Mouse (Mus musculus): Measurements from ENCODE around the gene Ltbp4. TPM values are rescaled to one million over a fixed set of nuclear protein-coding genes. Genes with fewer than 3 reads are reported as not detected.
A peak's percentile ranks its signal among the peaks of the same experiment; 100 is the strongest.

Gene Ltbp4
- total RNA-seq, 2 experiments from 2014 or later, result 0.05 to 0.39 TPM

DNA sequence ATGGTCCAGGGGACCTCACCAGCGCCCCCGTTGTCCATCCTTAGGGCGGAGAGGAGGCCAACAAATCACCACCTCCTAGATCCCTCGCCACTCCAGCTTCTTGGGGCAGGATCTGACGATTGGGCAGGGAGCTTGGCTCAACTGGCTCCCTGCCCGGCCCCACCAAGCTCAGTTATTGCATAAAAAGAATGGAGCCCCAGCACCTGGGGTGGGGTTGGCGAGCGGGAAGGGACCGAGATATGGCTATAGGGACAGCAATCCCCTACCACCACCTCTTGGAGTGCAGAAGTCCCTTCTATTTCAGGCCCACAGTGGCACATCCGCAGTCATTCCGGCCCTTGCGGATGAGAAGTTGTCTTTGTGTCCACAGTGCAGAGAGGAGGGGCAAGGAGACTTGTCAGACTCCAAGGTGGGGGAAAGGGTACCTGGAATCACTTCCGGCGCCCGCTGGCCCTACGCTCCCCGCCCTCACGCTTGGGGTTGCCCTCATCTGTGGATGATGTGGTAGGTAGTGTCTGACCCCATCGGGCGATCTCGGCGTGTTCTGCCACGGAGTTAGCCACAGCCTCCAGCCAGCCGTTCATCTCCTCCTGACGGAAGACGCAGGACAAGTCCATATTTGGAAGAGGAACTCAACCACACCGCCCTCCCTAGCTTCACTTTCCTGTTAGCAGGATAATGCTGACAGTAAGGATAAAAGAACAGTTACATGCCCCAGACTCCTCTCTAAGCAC is 19.5 kb upstream of the Ltbp4 start, which contains the start of gene Gm20479:
Gm20479 (minus strand) TSS at position 559 of the 734 bp plus-strand sequence.
- ATAC-seq (replicated peaks; ENCODE audit: low FRiP score, low TSS enrichment, poor library complexity, severe bottlenecking), result no peak

DNA sequence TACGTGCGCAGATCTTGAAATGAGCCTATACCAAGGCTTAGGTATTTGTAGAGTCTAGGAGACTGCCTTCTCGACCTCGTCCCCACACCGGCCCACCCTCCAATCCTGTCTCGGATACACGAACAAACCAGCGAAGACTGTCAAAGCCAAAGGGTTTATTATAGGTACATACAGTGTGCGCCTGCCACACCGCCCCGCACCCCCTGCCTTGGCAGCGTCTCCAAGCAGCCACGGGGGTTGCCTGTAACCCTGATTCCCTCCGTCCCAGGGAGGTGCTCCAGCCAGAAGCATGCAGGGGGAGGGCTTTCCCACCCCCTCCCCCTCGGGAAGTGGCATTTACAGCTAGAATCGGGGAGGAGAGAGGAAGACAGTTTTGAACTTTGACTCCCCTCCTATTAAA is 18.8 kb upstream of the Ltbp4 start:
- ATAC-seq (replicated peaks; ENCODE audit: low FRiP score, low TSS enrichment, poor library complexity, severe bottlenecking), result peak; percentile 22

DNA sequence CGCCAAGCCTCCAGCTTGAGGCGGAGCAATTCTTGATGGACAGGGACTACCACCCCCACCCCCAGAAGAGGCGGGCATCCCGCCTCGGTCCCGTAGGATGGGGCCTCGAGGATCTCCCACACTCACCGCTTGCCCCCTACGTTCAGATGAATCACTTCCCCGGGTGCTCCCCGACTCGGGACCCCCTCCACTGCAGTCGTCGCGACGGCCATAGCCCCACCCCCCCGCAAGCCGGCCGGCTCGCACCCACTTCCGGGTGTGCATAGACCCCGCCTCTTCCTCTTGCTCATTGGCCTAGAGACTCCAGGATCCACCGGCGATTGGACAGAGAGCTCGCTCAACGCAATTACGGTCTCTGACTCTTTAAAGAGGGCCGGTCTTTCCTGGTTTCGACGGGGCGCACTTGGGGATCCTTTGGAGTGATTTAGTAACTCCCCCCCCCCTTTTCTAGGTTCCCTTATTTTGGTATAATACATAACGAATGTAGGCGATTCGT is 18.3 kb upstream of the Ltbp4 start, which contains the start of gene Shkbp1:
Shkbp1 (minus strand) TSS at position 275 of the 496 bp plus-strand sequence.
- peak; percentile 92 for ATAC-seq (replicated peaks; ENCODE audit: low FRiP score, low TSS enrichment, poor library complexity, severe bottlenecking)

DNA sequence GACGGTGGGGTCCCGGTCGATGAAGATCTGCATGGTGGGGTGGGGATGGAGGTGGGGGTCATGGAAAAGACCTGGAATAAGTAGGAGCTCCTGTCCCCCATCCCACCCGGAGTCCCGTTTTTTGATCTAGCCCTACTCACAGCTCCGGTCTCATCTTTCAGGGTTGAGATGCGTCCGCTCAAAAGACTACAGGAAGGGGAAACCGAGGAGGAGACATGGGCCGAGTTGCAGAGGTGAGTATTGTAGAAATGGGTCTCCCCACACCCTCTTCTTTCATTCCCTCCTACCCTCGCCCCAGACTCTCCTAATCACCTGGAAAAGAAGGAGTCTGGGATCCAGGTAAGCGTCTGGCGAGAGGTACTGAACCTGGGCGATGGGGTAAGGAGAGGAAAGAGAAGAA is 17.8 kb upstream of the Ltbp4 start:
- ATAC-seq (replicated peaks; ENCODE audit: low FRiP score, low TSS enrichment, poor library complexity, severe bottlenecking), result 0 out of 2 replicates have a peak, but pooled peaks have one; percentile 4

DNA sequence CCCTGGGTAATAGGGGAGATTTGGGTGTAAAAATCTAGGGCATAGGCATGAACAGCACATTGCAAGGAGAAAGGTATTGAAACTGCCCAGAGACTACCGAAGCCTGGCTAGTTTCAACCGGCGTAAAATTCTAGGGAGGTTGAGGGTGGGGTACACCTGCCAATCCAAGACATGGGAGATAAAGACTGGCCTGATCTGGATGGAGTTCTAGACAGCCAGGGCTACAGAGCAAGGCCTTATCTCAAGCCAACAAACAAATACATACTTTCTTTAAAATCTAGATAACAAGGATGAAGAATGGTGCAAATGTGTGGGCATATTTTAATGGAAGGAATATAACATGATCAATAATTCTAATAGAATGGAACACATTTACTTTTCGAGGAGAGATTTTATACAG is 17.3 kb upstream of the Ltbp4 start:
- ATAC-seq (replicated peaks; ENCODE audit: low FRiP score, low TSS enrichment, poor library complexity, severe bottlenecking), result peak; percentile 36

DNA sequence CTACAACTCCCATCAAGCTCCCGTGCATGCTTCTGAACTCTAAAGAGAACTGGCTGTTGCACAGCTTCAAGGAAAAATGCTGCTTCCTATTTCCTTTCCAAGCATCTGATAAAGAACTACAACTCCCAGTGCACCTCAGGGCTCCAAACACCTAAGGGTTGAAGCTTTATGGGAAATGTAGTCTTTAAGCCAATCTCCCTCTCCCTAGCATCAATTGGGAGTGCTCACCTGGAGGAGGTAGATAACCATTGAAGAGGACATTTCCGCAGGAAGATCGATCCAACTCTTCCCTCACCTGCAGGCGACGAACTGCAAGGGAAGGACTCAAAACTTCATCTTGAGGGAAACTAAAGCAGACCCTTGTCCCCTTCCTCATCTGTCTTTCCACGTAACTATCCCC is 16.7 kb upstream of the Ltbp4 start:
- ATAC-seq (replicated peaks; ENCODE audit: low FRiP score, low TSS enrichment, poor library complexity, severe bottlenecking), result no peak

DNA sequence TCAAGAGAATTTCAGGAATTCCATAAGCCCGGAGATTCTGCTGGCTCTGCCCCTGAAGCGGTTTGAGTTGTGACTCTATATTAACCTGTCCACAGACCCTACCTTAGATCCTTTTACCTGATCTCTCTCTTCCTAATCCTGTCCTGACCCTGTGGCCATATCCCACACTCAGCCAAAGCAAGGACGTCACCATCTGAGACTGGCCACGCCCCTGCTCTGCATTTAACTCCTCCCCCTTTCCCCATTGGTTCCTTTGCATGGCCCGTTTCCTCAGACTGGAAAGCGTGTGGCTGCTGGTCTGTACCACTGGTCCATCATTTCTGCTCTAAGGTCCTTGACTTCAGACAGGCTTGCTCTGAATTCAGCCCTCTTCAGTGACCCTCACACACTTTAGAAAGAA is 8.0 kb upstream of the Ltbp4 start:
- no peak for ATAC-seq (replicated peaks; ENCODE audit: low FRiP score, low TSS enrichment, poor library complexity, severe bottlenecking)

DNA sequence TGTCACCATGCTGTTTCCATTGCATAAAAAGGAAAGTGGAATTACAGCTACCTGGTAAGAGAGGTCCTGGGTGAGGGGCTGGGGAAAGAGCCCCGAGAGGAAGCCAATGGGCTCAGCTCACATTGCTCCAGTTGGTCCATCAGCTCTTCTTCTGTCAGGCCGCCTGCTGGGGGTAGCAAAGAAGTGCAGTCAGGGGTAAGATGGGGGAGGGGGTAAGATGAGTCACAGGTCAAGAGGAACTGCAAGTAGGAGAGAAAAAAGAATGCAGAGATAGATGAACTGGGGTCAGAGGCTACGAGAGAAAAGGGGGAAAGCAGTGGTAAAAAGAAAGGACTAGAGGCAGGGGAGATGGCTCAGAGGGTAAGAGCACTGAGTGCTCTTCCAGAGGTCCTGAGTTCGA is 5.1 kb upstream of the Ltbp4 start:
- ATAC-seq (replicated peaks; ENCODE audit: low FRiP score, low TSS enrichment, poor library complexity, severe bottlenecking), result 0 out of 2 replicates have a peak, but pooled peaks have one; percentile 34

DNA sequence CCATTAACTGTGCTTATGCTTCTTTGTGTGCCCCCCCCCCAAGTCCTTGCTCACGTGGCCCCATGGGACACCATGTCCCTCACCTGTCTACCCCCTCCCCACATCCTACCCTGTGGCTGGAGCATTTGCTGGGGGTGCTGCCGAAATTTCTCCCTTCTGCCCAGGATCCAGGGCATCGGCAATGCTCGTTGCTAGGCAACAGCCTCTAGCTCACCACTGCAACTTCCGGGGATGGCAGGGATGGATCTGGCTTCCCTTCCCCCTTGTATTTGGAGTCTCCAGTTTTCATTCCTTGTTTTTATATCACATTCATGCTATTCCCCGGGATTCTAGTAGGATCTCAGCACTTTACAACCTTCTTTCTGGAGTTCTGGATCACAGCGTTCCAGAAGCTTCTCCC is 2.0 kb upstream of the Ltbp4 start:
- ATAC-seq (replicated peaks; ENCODE audit: low FRiP score, low TSS enrichment, poor library complexity, severe bottlenecking), result no peak

DNA sequence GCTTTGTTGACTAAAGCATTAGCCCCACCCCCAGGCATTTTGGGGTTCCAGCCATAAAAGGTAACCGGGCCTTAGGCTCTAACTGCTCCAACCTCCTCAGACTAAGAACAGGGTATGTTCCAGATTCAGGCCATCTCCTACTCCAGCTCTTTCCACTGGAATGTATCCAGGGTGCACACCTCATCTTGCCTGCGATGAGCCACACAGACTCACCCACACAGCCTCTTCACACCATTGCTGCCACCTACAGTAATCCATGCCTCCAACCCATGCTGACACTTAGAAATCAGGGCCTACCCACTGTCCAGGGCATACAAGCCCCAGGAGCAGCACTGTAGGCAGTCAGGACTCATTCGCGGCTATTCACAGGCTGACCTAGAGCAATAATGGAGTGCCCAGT is 1.6 kb upstream of the Ltbp4 start:
- ATAC-seq (replicated peaks; ENCODE audit: low FRiP score, low TSS enrichment, poor library complexity, severe bottlenecking), result no peak

DNA sequence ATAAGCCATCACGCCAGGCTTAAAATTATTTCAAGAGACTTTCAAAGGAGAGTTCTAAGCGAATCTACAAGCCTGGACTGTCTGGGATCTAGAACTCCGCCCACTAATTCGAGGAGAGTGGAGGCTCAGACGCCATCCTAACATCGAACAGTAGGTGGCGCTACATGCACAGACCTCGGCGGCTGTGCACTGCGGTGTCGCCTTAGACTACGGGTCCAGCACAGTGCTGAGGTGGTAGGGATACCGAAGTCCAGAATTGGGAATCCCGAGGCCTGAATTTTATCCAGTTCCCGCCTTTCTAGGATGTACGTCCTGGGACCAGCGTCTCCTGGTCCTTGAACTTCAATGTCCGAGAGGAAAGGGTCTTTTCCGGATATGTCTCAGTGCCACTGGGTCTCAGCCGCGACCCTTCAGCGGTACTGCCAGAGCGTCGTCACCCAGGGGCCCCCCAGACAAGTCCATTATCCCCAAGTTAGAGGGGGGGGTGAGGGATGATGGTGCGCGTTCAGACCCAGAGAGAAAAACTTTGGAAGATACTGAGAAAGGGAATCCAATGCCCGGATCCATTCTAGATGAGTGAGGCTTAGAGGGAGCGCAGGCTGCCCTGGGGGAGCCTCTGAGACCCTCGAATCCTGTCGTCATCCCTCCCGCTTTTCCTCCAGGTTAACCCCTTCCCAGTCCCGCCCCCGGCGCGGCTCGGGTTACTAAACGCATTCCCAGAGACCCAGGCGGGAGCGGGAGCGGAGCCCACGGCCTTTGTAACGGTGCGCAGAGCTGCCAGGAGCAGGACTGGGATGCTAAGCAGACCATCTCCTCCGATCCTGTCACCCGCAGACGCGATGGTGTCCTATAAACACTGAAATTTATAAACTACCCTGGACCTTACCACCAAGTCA is 1.3 kb downstream of the Ltbp4 start:
- peak; percentile 70 for ATAC-seq (replicated peaks; ENCODE audit: low FRiP score, low TSS enrichment, poor library complexity, severe bottlenecking)

DNA sequence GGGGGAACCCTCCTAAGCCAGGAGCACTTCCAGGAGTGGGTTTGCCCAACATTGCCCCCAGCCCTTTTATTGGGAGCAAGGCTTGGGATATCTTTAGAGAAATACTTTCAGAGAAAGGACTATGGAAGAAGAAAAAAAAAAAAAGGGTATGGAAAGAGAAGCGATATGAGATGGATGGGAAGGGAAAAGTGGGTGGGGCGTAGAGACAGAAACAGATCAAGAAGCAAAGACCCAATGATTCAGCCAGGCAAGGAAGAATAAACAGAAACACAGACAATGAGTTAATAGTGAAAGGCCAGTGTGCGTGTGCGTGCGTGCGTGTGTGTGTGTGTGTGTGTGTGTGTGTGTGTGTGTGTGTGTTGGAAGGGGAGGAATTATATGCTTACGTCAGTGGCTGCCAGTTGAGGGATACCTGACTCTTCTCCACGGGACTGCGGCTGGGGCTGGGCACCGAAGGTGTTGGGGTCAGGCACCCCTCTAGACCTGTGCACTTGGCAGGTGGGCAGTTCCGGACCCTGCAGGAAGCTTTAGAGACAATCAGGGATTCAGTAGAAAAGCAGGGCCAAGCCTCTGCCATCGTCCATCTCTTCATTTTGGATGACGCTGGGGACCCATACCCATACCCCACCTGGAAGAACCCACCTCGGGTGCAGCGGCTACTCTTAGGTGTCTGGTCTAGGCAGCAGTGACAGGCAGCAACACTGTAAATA is 2.3 kb downstream of the Ltbp4 start:
- ATAC-seq (replicated peaks; ENCODE audit: low FRiP score, low TSS enrichment, poor library complexity, severe bottlenecking), result no peak

DNA sequence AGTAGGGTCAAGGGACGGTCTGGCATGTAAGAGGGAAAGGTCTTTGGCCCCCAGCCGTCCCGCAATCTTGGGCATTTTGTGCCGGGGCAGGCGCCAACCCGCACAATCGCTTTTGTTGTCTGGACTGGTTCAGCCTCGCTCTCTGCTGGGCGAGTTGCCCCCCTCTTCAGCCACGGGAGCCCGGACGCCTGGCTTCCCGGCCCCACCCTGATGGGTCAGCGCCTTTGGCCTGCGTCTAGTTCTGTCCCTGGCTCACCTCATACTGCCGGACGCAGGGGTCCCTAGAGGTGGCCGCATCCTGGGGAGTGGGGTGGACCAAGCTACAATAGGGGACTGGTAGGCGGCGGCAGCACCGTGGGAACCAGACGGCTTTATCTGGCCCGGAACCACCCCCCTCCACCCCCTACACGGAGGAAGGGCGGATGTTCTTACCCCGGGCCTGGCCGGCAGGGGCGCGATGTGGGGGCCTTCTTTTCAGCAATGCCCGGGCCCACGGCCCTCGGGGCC is 3.0 kb downstream of the Ltbp4 start:
- ATAC-seq (replicated peaks; ENCODE audit: low FRiP score, low TSS enrichment, poor library complexity, severe bottlenecking), result no peak

DNA sequence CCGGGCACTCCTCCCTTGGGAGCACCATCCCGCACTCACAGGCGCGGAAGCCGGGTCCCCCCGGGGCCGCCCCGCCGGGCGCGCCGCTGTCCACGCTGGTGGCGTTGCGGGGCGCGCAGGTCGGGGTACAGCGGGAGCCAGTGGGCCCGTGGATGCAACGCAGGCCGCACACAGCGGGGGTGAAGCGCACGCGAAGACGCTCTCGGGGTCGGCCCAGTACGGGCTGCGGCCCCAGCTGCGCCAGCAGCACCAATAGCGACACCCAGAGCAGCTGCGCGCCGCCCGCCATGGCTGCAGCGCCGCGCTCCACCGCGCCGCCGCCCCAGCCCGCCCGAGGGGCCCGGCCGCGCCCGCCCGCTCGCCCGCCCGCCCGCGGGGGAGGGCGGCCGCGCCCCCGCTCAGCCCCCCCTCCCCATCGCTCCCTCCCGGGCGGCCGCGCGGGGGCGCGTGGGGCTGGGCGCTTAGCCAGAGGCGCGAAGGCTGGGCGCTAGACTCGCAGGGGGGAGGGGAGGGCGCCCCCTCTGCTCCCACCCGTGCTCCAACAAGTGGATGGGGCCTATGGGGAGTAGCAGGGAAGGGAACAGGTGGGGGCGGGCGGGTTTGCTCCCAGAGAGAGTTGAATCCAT is 4.1 kb downstream of the Ltbp4 start:
- no peak for ATAC-seq (replicated peaks; ENCODE audit: low FRiP score, low TSS enrichment, poor library complexity, severe bottlenecking)

DNA sequence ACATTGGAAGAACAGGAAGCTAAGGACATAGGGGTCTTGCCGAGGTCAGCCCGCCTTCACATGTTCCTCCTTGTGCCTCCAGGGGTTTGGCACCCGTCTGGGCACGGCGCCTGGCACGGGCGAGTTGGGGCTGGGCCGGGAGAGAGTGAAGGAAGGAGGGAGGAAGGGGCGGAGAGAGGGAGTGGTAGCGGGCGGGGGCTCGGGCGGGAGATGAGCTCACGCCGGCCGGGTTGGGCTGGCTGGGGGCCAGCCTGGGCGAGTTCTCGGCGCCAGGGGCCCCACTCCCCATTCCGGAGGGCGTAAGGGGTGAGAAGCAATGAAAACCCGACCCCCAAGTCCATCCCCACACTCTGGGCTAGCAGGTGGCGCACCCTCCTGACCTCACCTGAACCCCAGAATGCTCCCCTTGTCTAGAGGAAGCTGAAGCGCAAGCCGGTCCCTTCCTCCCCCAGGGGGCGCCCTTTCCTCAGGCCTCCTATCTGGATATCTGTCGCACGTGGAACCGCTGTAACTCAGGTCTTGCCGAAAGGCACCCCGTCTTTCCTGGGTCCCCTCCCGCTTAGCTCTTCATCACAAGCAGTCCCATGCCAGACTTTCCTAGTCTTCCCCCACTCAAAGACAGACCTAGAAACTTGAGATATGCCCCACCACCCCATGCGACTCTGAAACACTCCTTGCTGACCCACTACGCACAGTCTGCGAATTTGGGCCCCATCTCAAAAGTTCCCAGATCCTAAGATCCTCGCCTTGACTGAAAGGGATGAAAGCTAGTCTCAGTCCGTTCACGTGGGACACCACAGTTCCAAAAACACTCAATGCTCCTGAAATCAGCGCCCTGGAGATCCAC is 4.9 kb downstream of the Ltbp4 start:
- peak; percentile 28; the same call in 1 of the 2 replicates for ATAC-seq (replicated peaks; ENCODE audit: low FRiP score, low TSS enrichment, poor library complexity, severe bottlenecking)

DNA sequence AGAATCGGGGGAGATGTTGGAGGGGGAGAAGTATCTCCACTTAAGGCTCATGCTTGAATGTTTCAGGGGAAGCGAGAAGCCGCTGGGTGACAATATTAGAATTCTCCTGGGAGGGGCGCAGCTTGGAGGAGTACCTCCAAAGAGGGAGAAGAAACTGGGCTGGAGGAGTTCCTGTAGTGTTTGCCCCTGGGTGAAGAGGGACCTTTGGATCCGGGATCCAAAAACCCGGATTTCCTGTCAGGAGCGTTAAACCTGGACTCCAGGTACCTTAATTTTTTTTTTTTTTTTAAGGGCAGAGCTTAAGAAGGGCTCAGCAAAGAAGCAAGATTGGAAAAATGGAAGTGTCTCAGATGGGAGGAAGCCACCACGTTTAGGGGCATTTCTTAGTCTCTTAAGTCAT is 5.6 kb downstream of the Ltbp4 start:
- ATAC-seq (replicated peaks; ENCODE audit: low FRiP score, low TSS enrichment, poor library complexity, severe bottlenecking), result no peak

DNA sequence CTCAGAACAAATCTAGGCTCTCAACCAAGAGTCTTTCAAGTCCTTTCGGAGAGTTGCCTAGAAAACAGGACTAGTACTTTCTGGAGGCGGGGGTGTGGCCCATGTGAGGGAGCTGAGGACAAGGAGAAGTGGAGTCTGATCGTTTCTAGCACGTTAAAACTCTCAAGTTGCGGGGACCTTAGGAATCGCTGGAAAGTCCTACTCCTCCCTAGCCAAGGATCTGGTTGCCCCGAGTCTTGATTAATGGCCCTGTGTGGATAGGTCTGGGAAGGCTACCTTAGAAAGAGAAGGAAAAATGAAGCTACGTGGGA is 6.0 kb downstream of the Ltbp4 start:
- no peak for ATAC-seq (replicated peaks; ENCODE audit: low FRiP score, low TSS enrichment, poor library complexity, severe bottlenecking)

Data from megakaryocyte-erythroid progenitor cell, adult 5-6 weeks (primary cell).